Mouse (Mus musculus) gastrocnemius, adult 2 months (tissue): ENCODE measurements around the gene Htra3. TPM values are rescaled to one million over a fixed set of nuclear protein-coding genes. Genes with fewer than 3 reads are reported as not detected.

ENCODE experiments used
- DNase-seq: peaks from one replicate; pipeline ENCODE4 v3.0.0; 2022
- H3K27ac ChIP-seq: fragments of 200-600 bp; 2 replicates; pipeline ENCODE4 v1.8.1; 2022; ENCODE audit warnings: mild to moderate bottlenecking
- H3K4me3 ChIP-seq: fragments of 200-600 bp; 2 replicates; pipeline ENCODE4 v1.8.1; 2022; ENCODE audit warnings: mild to moderate bottlenecking, moderate library complexity
- CTCF ChIP-seq: fragments of 200-600 bp; IDR thresholded peaks from 2 replicates; pipeline ENCODE4 v1.8.1; 2022; ENCODE audit warnings: antibody characterized with exemption, mild to moderate bottlenecking, moderate library complexity
- intact Hi-C: fragments of 180-260 bp; cut with DNase I; formaldehyde crosslinking; loops from one replicate; pipeline ENCODE4 v1.15.1; 2025
- total RNA-seq, 2 experiments: library from RNA; stranded (reverse); gene quantifications; 2 replicates each; pipeline ENCODE4 v1.2.3; 2021

The Htra3 gene
- total RNA-seq, 2 experiments from 2014 or later = 40.1 to 52.2 TPM

- TF ChIP-seq CTCF = no peak
- no peak for DNase-seq
- H3K27ac ChIP-seq = peak overlapping the region; percentile 59
- no peak overlapping the region for H3K4me3 ChIP-seq
- intact Hi-C loops = no loop called here
Observed at GRCm38 (mm10) chr5:35623831-35624230, 55.8 kb downstream of the Htra3 start.

- Histone ChIP-seq H3K27ac (no peak overlapping the region), H3K4me3 (no peak overlapping the region)
- no peak for DNase-seq
- intact Hi-C loops = no loop called here
- no peak for TF ChIP-seq CTCF
Observed at GRCm38 (mm10) chr5:35621114-35621513, 58.5 kb downstream of the Htra3 start.

- H3K4me3 ChIP-seq = no peak overlapping the region
- no peak for DNase-seq
- intact Hi-C loops = no loop called here
- no peak for TF ChIP-seq CTCF
- H3K27ac ChIP-seq = peak overlapping the region; percentile 54
Observed at GRCm38 (mm10) chr5:35616943-35617342, 62.6 kb downstream of the Htra3 start.

GRCm38 (mm10) chr5:35612722-35613121 lies 66.9 kb downstream of the Htra3 start:
- no peak for DNase-seq
- H3K27ac ChIP-seq = no peak overlapping the region

GRCm38 (mm10) chr5:35611900-35612299 lies 67.7 kb downstream of the Htra3 start:
- peak; percentile 53 for DNase-seq
- TF ChIP-seq CTCF = peak; percentile 10; the same call in 1 of the 2 replicates
- Histone ChIP-seq H3K27ac (no peak overlapping the region), H3K4me3 (no peak overlapping the region)
- intact Hi-C loops = loop anchor here (5.0 kb wide), 1 partner anchor 60 kb away; no protein-coding TSS in a partner anchor

More at GRCm38 (mm10) chr5:35612722-35613121, 66.9 kb downstream of the Htra3 start:
- H3K4me3 ChIP-seq = no peak overlapping the region
- no peak for TF ChIP-seq CTCF
- intact Hi-C loops = loop anchor here (5.0 kb wide), 1 partner anchor 60 kb away; no protein-coding TSS in a partner anchor

- Histone ChIP-seq H3K27ac (no peak overlapping the region), H3K4me3 (no peak overlapping the region)
- no peak for TF ChIP-seq CTCF
- intact Hi-C loops = loop anchor here (5.0 kb wide), 1 partner anchor 61 kb away; no protein-coding TSS in a partner anchor
- peak; percentile 52 for DNase-seq
Observed at GRCm38 (mm10) chr5:35611170-35611569, 68.4 kb downstream of the Htra3 start.

- intact Hi-C loops = loop anchor here (5.0 kb wide), 1 partner anchor 62 kb away; no protein-coding TSS in a partner anchor
- no peak for DNase-seq
- no peak for TF ChIP-seq CTCF
Observed at GRCm38 (mm10) chr5:35610381-35610780, 69.2 kb downstream of the Htra3 start.

GRCm38 (mm10) chr5:35609971-35610370 lies 69.6 kb downstream of the Htra3 start:
- Histone ChIP-seq H3K4me3 (no peak overlapping the region), H3K27ac (peak overlapping the region; percentile 74)
- DNase-seq = no peak
- TF ChIP-seq CTCF = no peak
- intact Hi-C loops = loop anchor here (5.0 kb wide), 1 partner anchor 62 kb away; no protein-coding TSS in a partner anchor

More at GRCm38 (mm10) chr5:35610381-35610780, 69.2 kb downstream of the Htra3 start:
- Histone ChIP-seq H3K27ac (peak overlapping the region; percentile 74), H3K4me3 (no peak overlapping the region)

GRCm38 (mm10) chr5:35609381-35609780 lies 70.2 kb downstream of the Htra3 start:
- intact Hi-C loops = no loop called here
- peak; percentile 89 for DNase-seq
- no peak for TF ChIP-seq CTCF
- H3K27ac ChIP-seq = peak overlapping the region; percentile 74
- no peak overlapping the region for H3K4me3 ChIP-seq

GRCm38 (mm10) chr5:35608559-35608958 lies 71.0 kb downstream of the Htra3 start:
- intact Hi-C loops = no loop called here
- no peak for DNase-seq
- Histone ChIP-seq H3K4me3 (no peak overlapping the region), H3K27ac (peak overlapping the region; percentile 74)
- no peak for TF ChIP-seq CTCF

GRCm38 (mm10) chr5:35607784-35608183 lies 71.8 kb downstream of the Htra3 start:
- DNase-seq = peak; percentile 49
- no peak for TF ChIP-seq CTCF
- peak overlapping the region; percentile 74; the same call in 1 of the 2 replicates for H3K27ac ChIP-seq
- no peak overlapping the region for H3K4me3 ChIP-seq
- intact Hi-C loops = no loop called here

- intact Hi-C loops = no loop called here
- Histone ChIP-seq H3K4me3 (no peak overlapping the region), H3K27ac (no peak overlapping the region)
- no peak for TF ChIP-seq CTCF
- DNase-seq = no peak
Observed at GRCm38 (mm10) chr5:35606800-35607199, 72.8 kb downstream of the Htra3 start.

GRCm38 (mm10) chr5:35605355-35605754 lies 74.2 kb downstream of the Htra3 start:
- DNase-seq = no peak
- H3K4me3 ChIP-seq = no peak overlapping the region
- intact Hi-C loops = no loop called here
- H3K27ac ChIP-seq = no peak overlapping the region
- no peak for TF ChIP-seq CTCF

Other genes starting within 250 kb of the Htra3 start
- under 1 TPM; 0.13 to 0.89 TPM for gene Cpz, start 154.1 kb downstream of the Htra3 start, total RNA-seq
- 1 to 10 TPM; 1.5 to 1.6 TPM for gene Trmt44, start 104.7 kb downstream of the Htra3 start, total RNA-seq
- gene Acox3, start 96.7 kb downstream of the Htra3 start, total RNA-seq = 10 to 100 TPM; 15.4 to 18.0 TPM
- gene Sh3tc1, start 60.2 kb upstream of the Htra3 start, total RNA-seq = 1 to 10 TPM; 2.2 to 2.4 TPM
- 10 to 100 TPM; 40.7 to 42.5 TPM for gene Ablim2, start 78.1 kb upstream of the Htra3 start, total RNA-seq
- 1 to 10 TPM; 7.4 to 8.3 TPM for gene Afap1, start 213.5 kb upstream of the Htra3 start, total RNA-seq